Mouse (Mus musculus) thymus, postnatal 4 days (tissue): ENCODE results near the gene Il13.
A peak's percentile ranks its signal among the peaks of the same experiment; 100 is the strongest.

Experiments
- DNase-seq: peaks from one replicate; pipeline ENCODE4 v3.0.0; 2021

The Il13 gene

DNA sequence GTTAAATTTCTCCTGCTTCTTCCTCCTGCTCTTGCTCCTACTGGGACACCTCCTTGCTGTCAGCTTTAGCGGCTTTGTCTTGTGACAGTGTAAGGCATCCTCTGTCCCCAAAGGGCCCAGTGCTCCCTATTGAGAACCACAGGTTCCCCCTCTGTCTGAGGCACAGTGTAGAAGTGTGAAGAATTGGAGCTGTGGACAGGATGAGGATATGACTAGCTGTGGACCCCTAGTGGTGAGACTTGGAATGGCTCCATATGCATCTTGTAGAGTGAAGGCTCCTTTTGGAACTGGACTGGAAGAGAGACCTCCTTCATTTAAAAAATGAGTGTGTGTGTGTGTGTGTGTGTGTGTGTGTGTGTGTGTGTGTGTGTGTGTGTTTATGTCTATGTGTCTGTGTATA is 6.6 kb downstream of the Il13 start:
- peak; percentile 84 for DNase-seq

DNA sequence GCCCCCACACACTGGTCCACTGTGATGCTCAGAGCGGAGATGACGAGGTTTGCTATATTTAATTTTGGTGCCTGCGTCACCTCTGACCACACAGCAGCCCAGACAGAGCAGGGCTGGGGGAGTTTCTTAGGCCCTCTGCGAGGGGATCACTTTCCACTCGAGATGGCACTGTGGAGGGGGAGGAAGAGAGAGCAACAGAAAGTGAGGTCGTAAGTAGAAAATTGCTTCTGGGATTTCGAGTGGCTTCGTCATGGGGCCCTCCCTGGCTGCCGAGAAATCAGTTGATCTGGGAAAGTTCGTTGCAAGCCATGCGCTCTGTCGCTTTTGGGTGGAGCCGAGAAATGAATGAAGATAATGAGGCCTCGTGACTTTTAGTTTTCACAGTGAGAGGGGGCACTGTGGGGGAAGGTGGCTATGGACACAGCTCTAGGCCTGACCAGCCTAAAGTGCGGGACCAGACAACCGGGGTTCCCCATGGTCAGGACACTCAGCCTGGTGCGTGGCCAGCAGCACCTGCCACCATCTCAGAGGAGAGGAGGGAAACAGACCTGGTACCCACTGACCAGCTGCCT is 7.6 kb downstream of the Il13 start:
- DNase-seq, result no peak

DNA sequence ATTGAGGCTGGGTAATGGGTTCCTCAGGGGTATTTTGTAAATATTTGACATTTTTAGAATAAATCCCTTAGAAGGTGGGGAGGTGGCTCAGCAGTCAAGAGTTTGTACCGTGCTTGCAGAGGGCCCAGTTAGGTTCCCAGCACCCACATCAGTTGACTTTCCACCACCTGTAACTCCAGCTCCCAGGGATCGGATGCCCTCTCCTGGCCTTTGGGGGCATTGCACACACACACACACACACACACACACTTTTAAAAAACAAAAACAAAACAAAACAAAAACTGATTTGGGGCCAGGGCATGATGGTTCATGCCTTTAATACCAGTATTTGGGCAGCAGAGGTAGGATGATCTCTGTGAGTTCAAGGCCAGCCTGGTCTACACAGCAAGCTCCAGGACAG is 10.4 kb downstream of the Il13 start:
- no peak for DNase-seq

DNA sequence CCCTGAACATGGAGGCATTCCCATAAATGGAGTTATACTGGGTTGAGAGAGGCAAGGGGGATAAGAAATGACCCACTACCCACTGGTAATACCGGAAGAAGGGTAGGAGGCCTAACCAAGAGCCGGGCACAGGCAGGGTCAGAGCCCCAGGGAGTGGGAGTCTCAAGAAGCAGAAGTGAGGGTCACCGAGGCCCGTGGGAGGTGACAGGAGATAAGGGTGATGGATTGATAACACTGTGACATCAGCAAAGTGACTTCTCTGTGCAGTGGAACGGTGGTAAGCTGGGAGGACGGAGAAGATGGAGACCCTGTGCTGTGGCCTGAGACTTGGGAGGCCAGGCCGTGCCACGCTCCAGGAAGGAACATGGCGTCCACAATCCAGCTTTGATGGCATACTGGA is 10.9 kb downstream of the Il13 start:
- no peak for DNase-seq

DNA sequence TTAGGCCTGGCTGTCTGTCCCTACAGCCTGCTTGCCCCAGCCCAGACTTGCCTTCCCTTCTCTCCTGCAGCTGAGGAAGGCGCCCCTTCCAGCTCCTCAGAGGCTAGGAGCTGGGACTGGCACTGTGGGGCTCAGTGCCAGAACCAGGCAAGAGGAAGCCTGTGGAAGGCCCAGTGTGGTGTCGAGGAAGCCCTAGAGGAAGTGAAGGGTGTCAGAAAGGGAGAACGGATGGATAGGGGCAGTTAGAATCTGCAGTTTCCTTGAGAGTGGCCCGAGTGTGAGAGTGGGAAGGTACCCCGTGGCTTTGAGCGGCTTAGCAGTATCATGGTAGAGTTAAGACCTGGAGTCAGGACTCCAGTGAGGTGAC is 12.1 kb downstream of the Il13 start:
- no peak for DNase-seq

DNA sequence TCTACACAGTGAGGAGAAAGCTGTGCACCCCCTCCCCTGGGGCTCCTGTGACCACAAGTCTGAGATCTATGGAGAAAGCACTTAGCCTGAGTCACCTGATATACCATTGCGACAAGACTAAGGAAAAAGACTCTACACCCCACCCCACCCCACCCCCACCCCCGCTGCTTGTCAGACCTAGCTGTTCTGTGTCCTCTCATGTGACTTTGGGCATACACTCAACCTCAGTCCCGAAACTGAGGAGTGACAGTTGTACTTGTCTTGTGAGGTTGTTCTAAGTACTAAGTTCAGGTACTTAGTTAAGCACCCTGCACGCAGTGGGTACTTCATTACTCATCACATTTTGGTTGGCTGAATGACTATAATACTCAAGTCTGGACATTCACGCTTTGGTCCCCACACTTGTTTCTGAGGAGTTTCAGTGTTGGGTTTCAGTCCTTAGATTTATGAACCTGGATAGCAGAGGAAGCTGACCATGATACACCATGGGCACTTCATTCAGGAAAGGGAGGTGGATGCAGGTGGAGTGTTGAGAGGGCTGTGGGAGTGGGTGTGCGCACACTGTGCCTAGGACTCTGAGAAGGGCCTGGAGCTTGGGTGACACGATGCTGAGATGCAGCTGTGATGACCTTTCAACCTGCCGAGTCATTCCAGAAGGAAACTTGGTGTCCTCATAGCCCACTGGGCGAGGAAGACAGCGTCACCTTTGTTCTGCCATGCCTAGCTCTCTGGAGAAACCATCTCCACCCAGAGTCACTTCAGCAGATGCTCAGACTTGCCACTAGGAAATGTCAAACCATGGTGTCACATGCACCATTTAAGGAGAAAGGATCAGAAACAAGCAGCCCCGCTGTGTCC is 12.7 kb downstream of the Il13 start:
- no peak for DNase-seq

DNA sequence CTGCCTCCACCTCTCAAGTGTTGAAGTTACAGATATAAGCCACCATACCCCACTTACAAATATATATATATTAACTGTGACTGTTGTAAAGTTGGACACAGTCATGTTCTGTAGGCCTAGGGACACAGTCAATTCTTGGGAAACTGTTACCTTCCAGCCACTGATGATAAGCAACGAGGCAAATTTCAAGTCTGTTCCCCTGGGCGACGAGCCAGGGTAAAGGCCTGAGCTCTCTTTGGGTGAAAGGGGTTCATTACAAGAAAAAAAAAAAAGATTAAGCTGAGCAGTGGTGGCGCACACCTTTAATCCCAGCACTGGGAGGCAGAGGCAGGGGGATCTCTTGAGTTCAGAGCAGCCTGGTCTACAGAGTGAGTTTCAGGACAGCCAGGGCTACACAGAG is 14.4 kb downstream of the Il13 start:
- no peak for DNase-seq

DNA sequence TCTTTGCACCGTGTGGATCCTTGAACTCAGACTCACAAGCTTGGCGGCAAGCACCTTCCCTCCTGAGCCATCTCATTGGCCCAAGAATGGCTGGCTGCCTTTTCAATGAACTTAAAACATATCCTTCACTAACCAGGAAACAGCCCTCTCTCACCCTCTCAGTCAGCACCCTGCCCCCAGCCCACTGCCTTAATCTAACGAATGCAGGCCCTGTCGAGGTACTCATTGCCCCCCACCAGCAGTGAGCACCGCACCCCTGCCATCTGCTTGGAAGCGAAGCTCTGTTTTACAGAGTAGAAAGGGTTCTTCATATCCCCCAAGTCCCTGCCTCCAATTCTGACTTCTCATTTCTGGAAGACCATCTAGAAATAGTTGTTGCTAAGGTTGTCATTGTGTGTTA is 15.1 kb downstream of the Il13 start:
- no peak for DNase-seq

DNA sequence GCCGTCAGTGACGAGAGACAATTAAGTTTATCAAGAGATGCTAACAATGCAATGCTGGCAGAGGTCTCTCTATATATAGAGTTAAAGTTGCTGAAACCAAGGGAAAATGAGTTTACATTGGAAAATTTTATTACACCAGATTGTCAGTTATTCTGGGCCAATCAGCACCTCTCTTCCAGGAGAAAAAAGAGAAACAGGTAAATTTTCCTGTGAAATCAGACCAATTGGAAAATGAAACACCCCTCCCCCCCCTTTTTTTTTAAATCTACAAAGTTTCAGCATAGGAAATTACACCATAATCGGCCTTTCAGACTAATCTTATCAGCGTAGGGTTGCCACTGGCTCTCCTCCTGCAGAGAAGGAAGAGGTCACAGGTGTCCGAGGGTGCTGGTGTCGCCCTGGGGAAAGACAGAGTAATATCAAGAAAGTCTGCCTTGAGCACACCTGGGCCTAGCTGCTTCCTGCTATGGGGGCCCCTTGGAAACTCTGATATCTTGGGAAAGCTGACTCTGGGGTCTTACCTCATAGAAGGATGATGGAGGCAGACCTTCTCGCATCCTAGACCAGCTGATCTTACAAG is 15.8 kb downstream of the Il13 start, which contains the start of gene Il4:
Gene Il4, minus strand, starts transcription at position 51 of the 580 bp plus-strand sequence.
- DNase-seq, result no peak

DNA sequence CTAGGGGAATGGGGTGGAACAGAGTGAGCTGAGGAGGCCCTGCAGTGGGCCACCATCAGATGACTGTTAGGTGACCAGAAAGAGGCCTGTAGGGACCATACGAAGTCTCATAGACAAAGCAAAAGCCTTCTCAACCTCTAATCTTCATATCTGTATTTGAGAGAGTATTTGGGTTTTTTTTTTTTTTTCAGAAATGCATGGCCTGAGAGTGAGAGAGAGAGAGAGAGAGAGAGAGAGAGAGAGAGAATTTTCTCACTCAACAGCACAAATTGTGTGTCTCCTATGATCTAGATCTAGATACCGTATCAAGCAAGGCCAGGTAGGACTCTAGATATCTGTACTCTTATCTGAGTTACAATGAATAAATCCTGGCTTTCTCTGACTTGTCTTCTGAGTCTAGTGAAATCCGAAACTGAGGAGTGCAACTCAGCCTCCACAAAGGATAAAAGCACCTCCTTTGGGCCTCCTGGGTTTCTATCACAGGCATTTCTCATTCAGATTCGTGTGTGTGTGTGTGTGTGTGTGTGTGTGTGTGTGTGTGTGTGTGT is 16.9 kb downstream of the Il13 start:
- DNase-seq, result no peak

DNA sequence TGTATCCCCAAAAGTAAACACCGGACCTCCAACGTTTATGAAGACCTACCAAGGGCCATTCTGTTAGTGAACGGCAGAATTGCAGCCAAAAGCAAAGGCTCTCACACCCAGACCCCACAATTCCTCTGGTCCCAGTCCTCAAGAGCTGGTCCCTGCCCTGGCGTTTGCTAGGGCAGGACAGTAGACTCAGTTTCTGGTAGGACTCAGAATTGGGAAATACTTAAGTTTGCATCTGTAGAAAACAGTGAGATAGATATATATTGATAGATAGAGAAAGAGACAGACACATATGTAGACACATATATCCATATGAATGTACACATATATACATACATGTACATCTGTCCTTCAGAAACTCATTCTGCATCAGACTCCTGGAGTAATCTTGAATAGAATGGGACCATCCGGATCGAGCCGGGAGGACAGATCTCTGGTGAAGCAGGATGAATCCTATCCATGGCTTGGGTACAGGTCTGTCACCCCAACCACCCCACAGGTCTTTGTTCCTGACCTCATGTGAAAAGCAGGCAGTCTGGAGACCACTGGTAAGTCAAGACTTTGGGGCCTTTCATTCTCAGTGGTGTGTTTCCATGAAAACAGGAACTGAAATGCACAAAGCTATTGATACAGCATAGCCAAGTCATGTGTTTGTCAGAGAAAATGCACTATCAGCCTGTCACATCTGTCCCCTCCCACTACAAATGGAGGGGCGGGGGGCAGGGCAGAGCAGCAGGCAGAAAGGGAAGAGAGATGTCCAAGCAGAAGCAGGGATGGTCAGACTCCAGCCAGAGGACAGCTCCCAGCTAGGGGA is 17.5 kb downstream of the Il13 start:
- no peak for DNase-seq

DNA sequence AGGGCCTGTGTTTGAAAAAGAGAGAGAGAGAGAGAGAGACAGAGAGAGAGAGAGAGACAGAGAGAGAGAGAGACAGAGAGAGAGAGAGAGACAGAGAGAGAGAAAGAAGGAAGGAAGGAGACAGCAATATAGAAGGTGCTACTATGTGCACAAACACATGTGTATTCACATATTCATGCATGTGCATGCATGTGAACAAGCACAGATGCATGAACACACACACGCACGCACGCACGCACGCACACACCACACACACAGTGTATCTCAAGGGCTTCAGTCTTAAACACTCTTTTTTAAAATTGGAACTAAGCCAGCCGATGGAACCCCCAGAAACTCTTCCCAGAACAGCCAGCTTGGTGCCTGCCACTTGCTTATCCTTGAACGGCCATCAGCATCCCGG is 18.9 kb downstream of the Il13 start:
- DNase-seq, result no peak

DNA sequence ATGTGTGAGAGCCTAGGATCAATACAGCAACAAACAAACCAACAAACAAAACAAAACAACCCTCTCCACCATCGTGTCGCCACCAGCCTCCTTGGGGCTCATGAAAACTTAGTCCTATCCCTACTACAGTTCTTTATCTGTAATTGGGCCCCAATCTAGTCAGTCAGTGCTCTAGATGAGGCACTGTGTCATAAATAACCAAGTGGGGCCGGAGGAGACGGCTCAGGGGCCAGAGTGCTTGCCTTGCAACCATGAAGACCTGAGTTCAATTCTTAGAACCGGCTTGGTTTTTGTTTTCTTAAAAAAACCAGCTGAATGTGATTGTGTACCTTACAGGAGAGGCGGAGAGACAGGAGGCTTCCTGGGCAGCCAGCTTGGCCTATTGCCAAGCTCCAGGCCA is 19.3 kb downstream of the Il13 start:
- DNase-seq, result no peak

DNA sequence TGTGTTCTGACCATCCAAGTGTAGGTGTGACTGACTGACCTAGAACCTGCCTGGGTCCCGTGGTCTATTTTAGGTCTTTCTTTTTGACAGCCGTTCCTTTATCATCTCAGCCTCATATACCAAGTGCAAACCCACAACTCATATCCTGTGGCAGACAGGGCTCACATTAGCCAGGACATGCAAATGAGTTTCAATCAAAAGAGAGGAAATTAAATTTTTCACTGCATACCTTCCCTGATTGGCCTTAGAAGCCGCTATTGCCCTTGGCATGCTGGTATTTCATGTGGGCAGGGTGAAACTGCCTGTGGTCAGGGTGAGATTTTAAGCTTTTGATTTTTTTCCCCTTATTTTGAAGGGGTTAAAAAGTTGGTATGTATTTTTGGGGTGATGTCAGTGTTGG is 24.8 kb downstream of the Il13 start:
- no peak for DNase-seq

DNA sequence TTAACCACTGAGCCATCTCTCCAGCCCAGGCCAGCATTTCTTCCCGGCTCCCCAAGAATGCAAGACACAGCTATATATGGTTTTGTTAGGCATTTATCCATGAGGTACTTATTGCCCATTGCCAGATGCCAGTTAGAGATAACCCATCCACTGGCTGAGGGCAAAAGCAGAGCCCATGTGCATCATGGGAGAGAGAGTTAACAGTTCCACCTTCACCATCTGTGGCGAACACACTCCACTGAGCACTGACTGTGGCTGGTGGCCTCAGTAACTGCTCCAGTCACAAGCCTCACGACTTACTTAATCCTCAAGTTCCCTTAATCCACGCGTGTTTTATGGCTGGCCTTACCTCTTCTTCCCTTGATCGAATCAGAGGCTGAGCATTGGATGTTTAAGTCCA is 25.3 kb downstream of the Il13 start:
- no peak for DNase-seq

DNA sequence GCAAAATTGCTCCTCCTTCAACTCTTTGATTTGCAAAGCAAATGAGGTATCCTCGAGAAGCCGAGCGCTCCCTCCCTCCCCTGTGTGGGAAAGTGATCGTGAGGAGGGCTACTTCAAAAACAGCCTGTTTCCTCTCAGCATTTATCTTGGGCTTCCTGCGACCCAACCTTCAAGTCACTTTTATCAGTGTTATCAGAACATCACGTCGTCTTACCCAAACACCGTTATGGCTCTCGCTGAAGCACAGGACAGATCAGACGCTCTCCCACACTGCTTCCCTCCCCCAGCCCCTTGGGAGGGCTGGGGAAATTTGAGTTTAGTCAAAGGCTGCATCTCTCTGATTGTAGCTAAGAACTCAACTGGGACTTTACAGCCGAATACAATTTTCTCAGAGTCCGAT is 28.9 kb downstream of the Il13 start:
- no peak for DNase-seq

DNA sequence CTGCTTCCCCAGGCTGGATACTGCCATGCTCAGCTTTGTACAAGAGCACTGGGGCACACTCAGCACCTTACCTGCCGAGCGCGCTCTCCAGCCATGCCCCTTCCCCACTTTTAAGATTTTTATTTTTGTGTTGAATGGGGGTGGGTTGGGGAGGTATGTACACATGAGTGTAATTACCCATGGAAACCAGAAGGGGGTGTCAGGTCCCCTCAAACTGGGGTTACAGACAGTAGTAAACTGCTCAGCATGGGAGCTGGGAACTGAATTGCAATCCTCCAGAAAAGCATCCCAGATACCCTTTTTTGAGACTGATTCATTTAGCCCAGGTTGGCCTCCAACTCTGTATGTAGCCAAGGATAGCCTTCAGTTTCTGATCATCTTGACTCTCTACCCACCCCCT is 29.5 kb downstream of the Il13 start:
- DNase-seq, result no peak

DNA sequence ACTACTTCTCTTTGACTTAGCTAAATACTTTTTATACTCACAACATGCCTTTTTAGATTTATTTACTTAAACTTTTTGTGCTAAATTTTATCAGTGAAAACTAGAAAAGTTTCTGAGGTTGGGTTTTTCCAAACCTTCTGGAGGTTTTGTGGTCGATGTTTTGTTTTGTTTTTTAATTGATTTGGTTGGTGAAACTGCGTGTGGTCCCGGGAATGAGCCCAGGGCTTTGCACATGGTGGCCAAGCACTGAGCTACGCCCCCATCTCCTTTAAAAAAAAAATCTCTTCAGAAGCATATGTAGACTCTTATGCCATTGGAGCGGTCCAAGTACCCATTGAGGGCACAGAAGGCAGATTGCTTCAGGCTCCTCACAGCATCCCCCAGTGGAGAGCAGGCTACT is 43.4 kb downstream of the Il13 start:
- DNase-seq, result no peak

DNA sequence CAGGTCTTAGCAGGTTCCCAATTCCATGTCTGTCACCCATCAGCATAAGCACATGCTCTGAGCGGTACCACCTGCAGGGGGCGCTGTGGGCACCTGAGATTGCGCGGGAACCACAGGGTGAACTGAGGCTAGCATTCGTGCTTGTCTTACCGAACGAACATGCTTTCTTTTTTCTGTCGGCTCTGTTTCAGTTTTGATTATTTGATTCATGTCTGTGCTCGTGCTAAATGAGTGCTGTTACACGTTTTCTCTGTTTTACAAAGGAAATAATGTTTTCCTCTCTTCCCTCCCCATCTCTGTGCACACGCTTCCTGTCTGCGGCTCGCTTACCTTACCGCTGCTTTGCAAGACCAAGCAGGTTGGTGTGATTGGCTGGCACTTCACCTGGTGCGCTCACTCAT is 44.1 kb downstream of the Il13 start:
- peak; percentile 87 for DNase-seq

DNA sequence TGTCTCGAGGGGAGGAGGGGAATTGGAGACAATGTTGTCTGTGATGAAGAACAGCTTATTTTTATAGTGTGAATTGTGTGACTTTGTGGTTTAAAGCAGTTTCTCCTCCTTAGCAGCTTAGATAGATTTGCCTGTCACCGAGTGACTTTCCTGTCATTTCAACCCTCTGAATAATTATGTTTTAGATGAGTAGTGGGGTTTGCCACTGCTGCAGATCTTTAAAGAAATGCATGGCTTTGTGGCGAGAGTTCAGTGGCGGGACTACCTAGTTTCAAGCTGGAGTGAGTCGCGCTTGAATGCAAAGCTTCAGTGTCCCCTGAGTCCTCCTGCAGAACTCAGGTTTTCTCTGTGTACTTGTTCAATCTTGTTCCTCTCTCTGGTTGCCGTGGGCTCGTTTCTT is 46.2 kb downstream of the Il13 start:
- DNase-seq, result no peak

DNA sequence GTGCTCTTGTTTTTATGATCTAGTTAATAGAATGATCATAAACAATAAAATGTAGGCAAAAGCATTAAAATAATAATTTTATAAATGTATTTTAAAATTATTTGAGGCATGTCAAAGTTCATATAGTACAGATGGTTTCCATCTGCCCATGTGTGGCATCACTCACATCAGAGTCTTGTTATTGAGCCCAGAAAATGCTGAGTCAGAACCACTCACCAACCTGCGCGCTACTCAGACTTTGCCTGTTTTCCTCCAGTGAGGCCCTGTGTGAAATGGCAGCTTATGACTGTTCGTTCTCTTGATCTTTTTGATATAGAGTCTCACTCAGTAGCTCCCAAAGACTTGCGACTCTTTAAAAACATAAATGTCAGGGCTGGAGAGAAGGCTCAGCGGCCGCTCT is 49.0 kb downstream of the Il13 start:
- no peak for DNase-seq

DNA sequence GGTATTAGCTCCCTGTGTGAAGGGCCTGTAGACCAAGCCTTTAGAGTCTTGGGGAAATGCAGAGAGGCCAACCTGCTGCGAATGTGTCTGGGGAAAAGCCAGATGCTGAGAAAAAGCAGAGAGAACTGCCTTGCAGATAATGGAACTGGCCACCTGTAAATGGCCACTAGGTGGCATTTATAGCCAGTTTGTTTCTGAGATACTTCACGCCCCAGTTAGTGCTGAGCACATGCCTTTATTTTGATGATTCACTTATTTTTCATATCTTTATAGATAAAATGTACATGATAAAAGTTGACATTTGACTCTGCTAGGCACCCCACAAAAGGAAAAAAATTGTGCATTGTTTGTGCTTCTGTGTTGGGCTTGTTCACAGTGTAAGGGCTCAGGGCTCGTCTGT is 49.7 kb downstream of the Il13 start:
- DNase-seq, result no peak

DNA sequence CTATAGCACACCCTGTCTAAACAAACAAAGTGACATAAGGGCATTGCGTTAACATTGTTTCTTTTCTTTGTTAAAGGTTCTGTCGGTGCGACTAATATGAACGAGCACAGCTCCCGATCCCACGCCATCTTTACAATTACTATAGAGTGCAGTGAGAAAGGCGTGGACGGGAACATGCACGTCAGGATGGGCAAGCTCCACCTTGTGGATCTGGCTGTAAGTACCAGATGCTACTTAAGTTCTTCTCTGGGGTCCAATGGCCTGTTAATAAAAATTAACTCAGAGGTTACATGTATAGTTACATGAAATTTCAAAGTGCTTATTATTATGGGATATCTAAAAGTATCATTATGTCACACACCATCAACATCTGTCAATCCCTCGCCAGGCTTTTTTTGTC is 51.4 kb downstream of the Il13 start:
- no peak for DNase-seq
